8 mouse cellular contexts compared by ENCODE assay signal in genomic region chr7:114635569-114636101, GRCm38 (mm10). TPM values are rescaled to one million over a fixed set of nuclear protein-coding genes. Genes with fewer than 3 reads are reported as not detected.
DNase-seq lines count a peak whose midpoint lies in the region; ATAC-seq lines count a peak whose summit lies in the region.

No protein-coding gene starts in this region.

- H3K9me3 ChIP-seq in forebrain, embryonic 16.5 days (ENCODE audit: control insufficient read depth, low read length): no peaks in the 10 kb centered on the region
- no peaks in the 10 kb centered on the region for H3K9me3 ChIP-seq in midbrain, embryonic 10.5 days (replicated peaks)
- no peaks in the 10 kb centered on the region for H3K9me3 ChIP-seq in stomach, embryonic 15.5 days

- under 1% methylated on average over 20 of the region's 20 CpGs for WGBS in forebrain, embryonic 16.5 days
- under 1% methylated on average over 20 of the region's 20 CpGs for WGBS in midbrain, embryonic 10.5 days
- under 1% methylated on average over 20 of the region's 20 CpGs for WGBS in stomach, embryonic 15.5 days

- H3K27ac ChIP-seq in forebrain, embryonic 16.5 days (ENCODE audit: low read length): no peak overlapping the region
- H3K27ac ChIP-seq in midbrain, embryonic 10.5 days (replicated peaks): peak overlapping the region; percentile 38
- no peak overlapping the region for H3K27ac ChIP-seq in stomach, embryonic 15.5 days

- peak; percentile 49; the same call in 1 of the 2 replicates for ATAC-seq in forebrain, embryonic 16.5 days
- ATAC-seq in inflammation-experienced regulatory T-cells, adult 6 months: peak; percentile 48
- ATAC-seq in stomach, embryonic 15.5 days (ENCODE audit: insufficient read depth, low FRiP score, low read depth): peak; percentile 39; the same call in 1 of the 2 replicates

- H3K4me1 ChIP-seq in forebrain, embryonic 16.5 days (replicated peaks; ENCODE audit: control insufficient read depth, insufficient read depth, low read length): peaks cover 10% of the 10 kb centered on the region
- peaks cover 23% of the 10 kb centered on the region for H3K4me1 ChIP-seq in midbrain, embryonic 10.5 days
- H3K4me1 ChIP-seq in stomach, embryonic 15.5 days: peaks cover 7% of the 10 kb centered on the region; the same call in 1 of the 2 replicates

- peak overlapping the region; percentile 42 for H3K4me3 ChIP-seq in forebrain, embryonic 16.5 days (replicated peaks; ENCODE audit: low read length)
- H3K4me3 ChIP-seq in midbrain, embryonic 10.5 days: peak overlapping the region; percentile 63
- peak overlapping the region; percentile 40 for H3K4me3 ChIP-seq in stomach, embryonic 15.5 days (replicated peaks)

- peak overlapping the region; percentile 46 for H3K9ac ChIP-seq in forebrain, embryonic 16.5 days (replicated peaks; ENCODE audit: low read depth, low read length)
- H3K9ac ChIP-seq in stomach, embryonic 15.5 days: 0 out of 2 replicates have a peak overlapping the region, but pooled peaks have one; percentile 12

- H3K27me3 ChIP-seq in forebrain, embryonic 16.5 days (replicated peaks; ENCODE audit: control insufficient read depth, insufficient read depth, low read length): peaks cover 2% of the 10 kb centered on the region; the same call in 1 of the 2 replicates
- H3K27me3 ChIP-seq in midbrain, embryonic 10.5 days (ENCODE audit: low read depth, poor library complexity, severe bottlenecking): peaks cover 29% of the 10 kb centered on the region
- peaks cover 27% of the 10 kb centered on the region for H3K27me3 ChIP-seq in stomach, embryonic 15.5 days (replicated peaks)

- H3K4me2 ChIP-seq in forebrain, embryonic 16.5 days (ENCODE audit: low read length): peak overlapping the region; percentile 94
- H3K4me2 ChIP-seq in stomach, embryonic 15.5 days: peak overlapping the region; percentile 89

- intact Hi-C loops in left cerebral cortex, postnatal 36 days (cut with DNase I): loop anchor here (2.0 kb wide), 1 partner anchor 55 kb away; no protein-coding TSS in a partner anchor

- no peaks in the 10 kb centered on the region for H3K36me3 ChIP-seq in forebrain, embryonic 16.5 days (ENCODE audit: control insufficient read depth, insufficient read depth)
- H3K36me3 ChIP-seq in midbrain, embryonic 10.5 days: no peaks in the 10 kb centered on the region
- no peaks in the 10 kb centered on the region for H3K36me3 ChIP-seq in stomach, embryonic 15.5 days

- peak; percentile 7 to 12 for DNase-seq in lung, adult 18-20 months
- no peak for DNase-seq in lung, postnatal 25 days (ENCODE audit: low spot score)
- peak; percentile 49 to 55 for DNase-seq in cerebellum, adult 18-20 months
- DNase-seq in left cerebral cortex, postnatal 36 days (ENCODE audit: low spot score in 2 of 2): peak; percentile 26 to 32
- DNase-seq in midbrain, embryonic 10.5 days (ENCODE audit: low spot score): peak; percentile 44

RNA-seq across cellular contexts. Expression of gene Calca, which starts 0.5 kb away (rescaled TPM):
- polyA plus RNA-seq in forebrain, embryonic 16.5 days (2015; fragmentation: Nextera tagmentation; extraction: Ambion mirVana): 1.2 and 1.5 TPM in 2 replicates
- polyA plus RNA-seq in inflammation-experienced regulatory T-cells, adult 6 months (2017; shearing (Covaris generic)): under 1 TPM in 1 of 3 experiments, not detected in 2; 0.78 TPM
- 1 to 10 TPM; 1.3 to 1.7 TPM for total RNA-seq in left cerebral cortex, postnatal 36 days (2021)
- 10.1 and 14.7 TPM in 2 replicates for polyA plus RNA-seq in midbrain, embryonic 10.5 days (2016; fragmentation: Nextera tagmentation; extraction: Ambion mirVana)
- 2.7 and 3.2 TPM in 2 replicates for polyA plus RNA-seq in stomach, embryonic 15.5 days (2015; fragmentation: Nextera tagmentation; extraction: Ambion mirVana)
